Mouse (Mus musculus) ES-E14 (cell line): Measurements from ENCODE around the gene Pcsk4.

Experiments used
- HCFC1 ChIP-seq: IDR thresholded peaks from 2 replicates; pipeline ENCODE4 v1.6.1; 2012; ENCODE audit warnings: low read length, inconsistent platforms, borderline replicate concordance; ENCODE audit not compliant: insufficient read depth
- MAFK ChIP-seq: IDR thresholded peaks from 2 replicates; pipeline ENCODE4 v1.6.1; 2014; ENCODE audit warnings: mild to moderate bottlenecking, low read depth, low read length, inconsistent platforms; ENCODE audit not compliant: insufficient read depth
- ZC3H11A ChIP-seq: IDR thresholded peaks from 2 replicates; pipeline ENCODE4 v1.6.1; 2012; ENCODE audit warnings: low read depth, mild to moderate bottlenecking, inconsistent platforms, low read length, borderline replicate concordance
- ZNF384 ChIP-seq: IDR thresholded peaks from 2 replicates; pipeline ENCODE4 v1.6.1; 2012; ENCODE audit warnings: low read depth, low read length, inconsistent platforms

- no peak for TF ChIP-seq ZNF384
- TF ChIP-seq HCFC1 = no peak
- TF ChIP-seq MAFK = no peak
- no peak for TF ChIP-seq ZC3H11A
Measured at GRCm38 (mm10) chr10:80336263-80336662, 7.0 kb upstream of the Pcsk4 start.
